Mouse (Mus musculus) CH12.LX (cell line): Measurements from ENCODE around the gene Acadl. TPM values are rescaled to one million over a fixed set of nuclear protein-coding genes. Genes with fewer than 3 reads are reported as not detected.

Source experiments
- DNase-seq: peaks from one replicate; pipeline ENCODE4 v3.0.0-alpha.2; 2013; ENCODE audit errors: extremely low read depth
- H3K27ac ChIP-seq: 2 replicates; pipeline ENCODE4 v1.5.1; 2012; ENCODE audit warnings: low read depth, mild to moderate bottlenecking, control low read depth, moderate library complexity; ENCODE audit not compliant: insufficient read depth
- H3K27me3 ChIP-seq: replicated peaks from 2 replicates; pipeline ENCODE3; 2012; ENCODE audit warnings: inconsistent platforms
- H3K36me3 ChIP-seq, 2 experiments: replicated peaks in 1 of 2; 2 replicates each; pipeline versions ENCODE3 to v1.6.1; 2012; ENCODE audit warnings: inconsistent platforms in 1 of 2, low read length in 1 of 2, mild to moderate bottlenecking in 1 of 2, mixed read lengths in 1 of 2, moderate library complexity in 1 of 2; ENCODE audit not compliant: control insufficient read depth in 1 of 2, insufficient read depth in 1 of 2
- H3K4me1 ChIP-seq, 2 experiments: 2 replicates each; pipeline ENCODE4 v1.6.1; 2012; ENCODE audit warnings: inconsistent platforms in 1 of 2, moderate library complexity in 1 of 2; ENCODE audit not compliant: insufficient read depth in 2 of 2, control insufficient read depth in 1 of 2
- H3K4me2 ChIP-seq: 2 replicates; pipeline ENCODE4 v1.6.1; 2012; ENCODE audit warnings: low read depth, mild to moderate bottlenecking, control low read depth; ENCODE audit not compliant: poor library complexity, insufficient read depth, severe bottlenecking
- H3K4me3 ChIP-seq, 3 experiments: fragments of 150-350 bp in 1 of 3; sonication (generic) in 1 of 3; replicated peaks in 1 of 3; 2 replicates each; pipeline versions ENCODE3 to v1.5.1; 2011 to 2012; ENCODE audit warnings: low read depth in 2 of 3, low read length in 2 of 3, mild to moderate bottlenecking in 2 of 3, moderate library complexity in 2 of 3, control low read depth in 1 of 3, improper control_type of control experiment in 1 of 3, inconsistent platforms in 1 of 3, mixed read lengths in 1 of 3; ENCODE audit not compliant: poor library complexity in 1 of 3
- H3K79me2 ChIP-seq: replicated peaks from 2 replicates; pipeline ENCODE4 v1.6.1; 2012; ENCODE audit warnings: mild to moderate bottlenecking, moderate library complexity; ENCODE audit not compliant: control insufficient read depth, poor library complexity, insufficient read depth, severe bottlenecking; ENCODE audit errors: extremely low read depth
- H3K9ac ChIP-seq: 2 replicates; pipeline ENCODE4 v1.6.1; 2012; ENCODE audit warnings: low read depth, mild to moderate bottlenecking, control low read depth, moderate library complexity; ENCODE audit not compliant: insufficient read depth
- H3K9me3 ChIP-seq: replicated peaks from 2 replicates; pipeline ENCODE3; 2012; ENCODE audit warnings: low read length, inconsistent platforms, mixed read lengths
- CHD1 ChIP-seq: IDR thresholded peaks from 2 replicates; pipeline ENCODE4 v1.6.1; 2012; ENCODE audit warnings: low read depth, low read length, improper control_type of control experiment, inconsistent platforms
- CHD2 ChIP-seq: IDR thresholded peaks from 2 replicates; pipeline ENCODE4 v1.6.1; 2011; ENCODE audit warnings: low read length, improper control_type of control experiment
- CTCF ChIP-seq, 2 experiments: IDR thresholded peaks in 1 of 2; conservative IDR thresholded peaks in 1 of 2; 2 replicates each; pipeline ENCODE4 v1.5.1; 2011 to 2012; ENCODE audit warnings: low read depth in 2 of 2, low read length in 2 of 2, improper control_type of control experiment in 1 of 2, inconsistent platforms in 1 of 2, mild to moderate bottlenecking in 1 of 2, moderate library complexity in 1 of 2
- E2F4 ChIP-seq: IDR thresholded peaks from 2 replicates; pipeline ENCODE4 v1.6.1; 2011; ENCODE audit warnings: low read depth, low read length, improper control_type of control experiment; ENCODE audit not compliant: insufficient replicate concordance
- ELF1 ChIP-seq: IDR thresholded peaks from 2 replicates; pipeline ENCODE4 v1.6.1; 2014; ENCODE audit warnings: low read depth, mild to moderate bottlenecking, inconsistent platforms, low read length, improper control_type of control experiment
- EP300 ChIP-seq: IDR thresholded peaks from 2 replicates; pipeline ENCODE4 v1.6.1; 2011; ENCODE audit warnings: low read length, improper control_type of control experiment
- ETS1 ChIP-seq: conservative IDR thresholded peaks from 2 replicates; pipeline ENCODE4 v1.6.1; 2012; ENCODE audit warnings: low read depth, mild to moderate bottlenecking, inconsistent platforms, low read length, improper control_type of control experiment, moderate library complexity
- GABPA ChIP-seq: IDR thresholded peaks from 2 replicates; pipeline ENCODE4 v1.6.1; 2012; ENCODE audit warnings: low read depth, low read length, improper control_type of control experiment, inconsistent platforms; ENCODE audit not compliant: insufficient replicate concordance
- HCFC1 ChIP-seq: IDR thresholded peaks from 2 replicates; pipeline ENCODE4 v1.6.1; 2012; ENCODE audit warnings: low read depth, mild to moderate bottlenecking, inconsistent platforms, low read length, improper control_type of control experiment
- JUN ChIP-seq: IDR thresholded peaks from 2 replicates; pipeline ENCODE4 v1.6.1; 2011; ENCODE audit warnings: low read depth, mild to moderate bottlenecking, low read length, improper control_type of control experiment, moderate library complexity; ENCODE audit not compliant: insufficient read depth
- MAFK ChIP-seq: IDR thresholded peaks from 2 replicates; pipeline ENCODE4 v1.6.1; 2011; ENCODE audit warnings: low read length, improper control_type of control experiment; ENCODE audit not compliant: insufficient replicate concordance
- MAZ ChIP-seq: IDR thresholded peaks from 2 replicates; pipeline ENCODE4 v1.6.1; 2012; ENCODE audit warnings: low read depth, mild to moderate bottlenecking, inconsistent platforms, low read length, improper control_type of control experiment, moderate library complexity
- MEF2A ChIP-seq: IDR thresholded peaks from 2 replicates; pipeline ENCODE4 v1.6.1; 2014; ENCODE audit warnings: low read depth, mild to moderate bottlenecking, inconsistent platforms, low read length, improper control_type of control experiment, borderline replicate concordance
- MXI1 ChIP-seq: IDR thresholded peaks from 2 replicates; pipeline ENCODE4 v1.6.1; 2011; ENCODE audit warnings: mild to moderate bottlenecking, low read depth, low read length, improper control_type of control experiment
- MYC ChIP-seq: IDR thresholded peaks from 2 replicates; pipeline ENCODE4 v1.6.1; 2011; ENCODE audit warnings: low read depth, mild to moderate bottlenecking, improper control_type of control experiment, low read length
- PAX5 ChIP-seq: IDR thresholded peaks from 2 replicates; pipeline ENCODE4 v1.6.1; 2012; ENCODE audit warnings: low read length, inconsistent platforms, mixed read lengths
- RCOR1 ChIP-seq: conservative IDR thresholded peaks from 2 replicates; pipeline ENCODE4 v1.6.1; 2012; ENCODE audit warnings: low read depth, mild to moderate bottlenecking, inconsistent platforms, low read length, improper control_type of control experiment
- SMC3 ChIP-seq: IDR thresholded peaks from 2 replicates; pipeline ENCODE4 v1.6.1; 2011; ENCODE audit warnings: low read depth, low read length, improper control_type of control experiment
- TBP ChIP-seq: conservative IDR thresholded peaks from 2 replicates; pipeline ENCODE4 v1.6.1; 2011; ENCODE audit warnings: low read depth, low read length, improper control_type of control experiment
- TCF12 ChIP-seq: IDR thresholded peaks from 2 replicates; pipeline ENCODE4 v1.6.1; 2014; ENCODE audit warnings: low read depth, mild to moderate bottlenecking, inconsistent platforms, low read length, improper control_type of control experiment
- UBTF ChIP-seq: IDR thresholded peaks from 2 replicates; pipeline ENCODE4 v1.6.1; 2012; ENCODE audit warnings: low read depth, mild to moderate bottlenecking, inconsistent platforms, low read length, improper control_type of control experiment, moderate library complexity
- ZC3H11A ChIP-seq: IDR thresholded peaks from 2 replicates; pipeline ENCODE4 v1.6.1; 2012; ENCODE audit warnings: low read depth, mild to moderate bottlenecking, inconsistent platforms, low read length, improper control_type of control experiment
- ZKSCAN1 ChIP-seq: IDR thresholded peaks from 2 replicates; pipeline ENCODE4 v1.6.1; 2012; ENCODE audit warnings: low read depth, inconsistent platforms, low read length, improper control_type of control experiment, borderline replicate concordance
- ZMIZ1 ChIP-seq: IDR thresholded peaks from 2 replicates; pipeline ENCODE4 v1.6.1; 2012; ENCODE audit warnings: low read depth, mild to moderate bottlenecking, inconsistent platforms, low read length, improper control_type of control experiment
- dilution Hi-C: fragments of 300-500 bp; cut with MboI; formaldehyde crosslinking; loops from 2 replicates; pipeline ENCODE4 v1.14.3; 2020; ENCODE audit warnings: low sequenced_read_pairs; ENCODE audit not compliant: extremely low pct_unique_long_range_greater_than_20kb, extremely low pct_ligation_motif_present
- in situ Hi-C: fragments of 300-500 bp; cut with MboI; formaldehyde crosslinking; loops from 3 replicates; pipeline ENCODE4 v1.14.3; 2019; ENCODE audit warnings: low sequenced_read_pairs, low pct_ligation_motif_present, low pct_unique_long_range_greater_than_20kb, mixed read lengths
- polyA plus RNA-seq: library from polyadenylated mRNA; unstranded; fragments of >175 nt; gene quantifications from 2 replicates; pipeline ENCODE4 v1.2.1, GENCODE M21; 2012; ENCODE audit warnings: low read depth; ENCODE audit not compliant: insufficient read length
- total RNA-seq, 2 experiments: library from RNA; depleted of rRNA; stranded (reverse); fragments of 300-350 nt in 1 of 2; fragments of >200 nt in 1 of 2; gene quantifications; 2 replicates each; pipeline ENCODE4 v1.2.3; 2012 to 2014

Gene Acadl
- total and polyA plus RNA-seq, 3 experiments, result 24.7 to 58.9 (median 26.2) TPM

DNA sequence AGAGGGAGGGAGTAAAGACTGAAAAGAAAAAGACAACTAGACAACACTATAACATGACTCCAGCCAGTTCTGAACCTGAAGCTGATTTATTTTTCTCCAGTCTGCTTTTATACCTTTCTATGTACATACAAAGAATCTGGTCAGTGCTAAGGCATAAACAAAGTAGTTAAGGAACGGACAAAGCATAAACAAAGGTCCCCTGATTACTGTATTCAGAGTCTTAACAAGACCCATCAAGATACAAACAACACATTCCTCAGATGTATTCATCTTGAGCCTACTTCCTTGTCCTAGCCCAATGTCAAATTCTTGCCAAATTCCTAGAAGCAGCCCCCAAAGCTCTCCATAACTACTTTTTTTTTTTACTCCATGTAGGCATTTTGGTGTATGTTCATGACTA is 49.2 kb upstream of the Acadl start:
- Histone ChIP-seq H3K9ac (no peak overlapping the region), H3K27ac (no peak overlapping the region)

DNA sequence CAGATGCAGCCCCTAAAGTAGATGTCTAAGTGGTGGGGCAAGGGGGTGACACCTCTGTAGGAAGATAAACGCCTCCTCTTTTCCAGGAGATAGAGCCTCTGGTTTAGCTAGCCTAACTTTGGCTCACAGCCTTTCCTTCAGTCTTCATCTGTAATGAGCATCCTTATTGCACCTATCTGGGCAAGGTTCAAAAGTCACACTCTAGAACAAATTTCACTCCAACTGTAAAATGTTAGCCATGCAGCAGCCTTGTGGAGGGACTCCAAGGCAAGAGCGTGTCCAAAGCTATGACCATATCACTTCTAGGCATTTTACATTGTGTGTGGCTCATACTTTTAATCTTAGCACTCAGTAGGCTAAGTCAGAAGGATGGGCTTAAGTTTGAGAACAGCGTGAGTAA is 39.5 kb upstream of the Acadl start:
- in situ Hi-C loops, result no loop called here
- H3K9ac ChIP-seq, result no peak overlapping the region
- no peaks in the 10 kb centered on the region for H3K36me3 ChIP-seq
- H3K79me2 ChIP-seq, result no peaks in the 10 kb centered on the region
- H3K4me1 ChIP-seq, result no peaks in the 10 kb centered on the region
- TF ChIP-seq EP300, result no peak
- TF ChIP-seq ELF1, result no peak
- TF ChIP-seq MEF2A, result no peak
- TF ChIP-seq TBP, result no peak
- TF ChIP-seq UBTF, result no peak
- TF ChIP-seq ETS1, result no peak
- TF ChIP-seq ZC3H11A, result no peak
- TF ChIP-seq MAFK, result no peak
- no peak for TF ChIP-seq MYC
- no peak for TF ChIP-seq TCF12
- TF ChIP-seq SMC3, result no peak
- no peak for TF ChIP-seq RCOR1
- TF ChIP-seq JUN, result no peak
- TF ChIP-seq ZMIZ1, result no peak
- no peak for TF ChIP-seq HCFC1
- TF ChIP-seq PAX5, result no peak
- no peak for TF ChIP-seq CHD2
- H3K27me3 ChIP-seq, result no peaks in the 10 kb centered on the region
- H3K4me3 ChIP-seq, result no peak overlapping the region
- no peaks in the 10 kb centered on the region for H3K9me3 ChIP-seq
- dilution Hi-C loops, result no loop called here
- H3K4me2 ChIP-seq, result no peak overlapping the region
- H3K27ac ChIP-seq, result no peak overlapping the region
- DNase-seq, result no peak

More for the DNA sequence above, 49.2 kb upstream of the Acadl start:
- in situ Hi-C loops (no loop called here), dilution Hi-C loops (no loop called here)
- Histone ChIP-seq H3K4me1 (no peaks in the 10 kb centered on the region), H3K4me2 (no peak overlapping the region), H3K4me3 (no peak overlapping the region), H3K79me2 (no peaks in the 10 kb centered on the region), H3K27me3 (no peaks in the 10 kb centered on the region), H3K9me3 (peaks cover 2% of the 10 kb centered on the region), H3K36me3 (no peaks in the 10 kb centered on the region)
- DNase-seq, result no peak
- TF ChIP-seq CHD2 (no peak), TCF12 (no peak), ZKSCAN1 (no peak), CTCF (conservative IDR thresholded peaks at IDR 0.05 in 1 of 2, IDR thresholded peaks at IDR 0.05 in 1 of 2; ENCODE audit: low read depth in 2 of 2, low read length in 2 of 2) (no peak), TBP (no peak), GABPA (no peak), ZMIZ1 (no peak), CHD1 (no peak), E2F4 (no peak), MAZ (no peak), MXI1 (no peak)
